Mouse (Mus musculus) adrenal gland, adult 18-20 months (tissue): ENCODE measurements around the gene Alkal2. TPM values are rescaled to one million over a fixed set of nuclear protein-coding genes. Genes with fewer than 3 reads are reported as not detected.

Experiments
- DNase-seq, 2 experiments: peaks; one replicate each; pipeline ENCODE4 v3.0.0; 2021 to 2022; ENCODE audit warnings: low spot score in 2 of 2
- long read RNA-seq, 2 experiments: library from polyadenylated mRNA; stranded (forward); transcript quantifications; one replicate each; pipeline ENCODE4 v2.0.0; 2021
- total RNA-seq, 2 experiments: library from RNA; stranded (reverse); gene quantifications; 1 replicate in 1 of 2; 2 replicates in 1 of 2; pipeline ENCODE4 v1.2.3; 2021

Gene Alkal2
- under 1 TPM; 0.53 to 0.77 TPM for total RNA-seq
- long read RNA-seq, experiment 1, partial matches to known transcripts, result 0 of 1 reads
- long read RNA-seq, experiment 1, other reads (novel, unspliced or antisense), result 0 of 1 reads
- long read RNA-seq, experiment 2, result 0 reads

DNA sequence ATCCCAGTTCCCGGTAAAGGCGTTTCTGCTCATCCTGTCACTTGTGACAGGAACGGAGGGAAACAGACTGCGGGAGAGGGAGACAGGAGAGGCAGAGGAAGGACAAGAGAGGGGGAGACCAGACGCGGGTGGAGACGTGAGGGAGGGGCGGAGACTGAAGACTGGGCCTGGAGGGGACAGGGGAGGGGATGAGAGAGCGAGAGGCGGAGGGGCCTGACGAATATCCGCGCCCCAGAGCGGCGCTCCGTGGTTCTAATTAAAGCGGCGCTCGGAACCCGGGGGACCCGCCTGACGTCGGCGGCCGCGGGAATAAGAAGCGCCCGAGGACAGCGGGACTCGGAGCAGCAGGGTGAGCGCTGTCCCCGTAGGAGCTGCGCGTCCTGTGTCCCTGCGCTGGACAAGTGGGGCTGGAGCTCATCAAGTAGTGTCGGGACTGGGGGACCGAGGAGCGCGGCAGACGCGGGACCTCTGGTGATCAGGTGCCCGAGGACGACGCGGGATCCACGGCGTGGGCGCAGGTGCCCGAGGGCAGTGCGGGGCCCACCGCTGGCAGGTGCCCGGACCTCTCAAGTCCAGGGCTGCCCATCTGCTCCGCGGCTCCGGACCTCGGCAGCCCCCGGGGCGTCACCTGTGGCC is at the start of gene Alkal2:
Alkal2 (plus strand) TSS at position 337 of the 636 bp plus-strand sequence.
- DNase-seq, result peak; percentile 8 to 22

DNA sequence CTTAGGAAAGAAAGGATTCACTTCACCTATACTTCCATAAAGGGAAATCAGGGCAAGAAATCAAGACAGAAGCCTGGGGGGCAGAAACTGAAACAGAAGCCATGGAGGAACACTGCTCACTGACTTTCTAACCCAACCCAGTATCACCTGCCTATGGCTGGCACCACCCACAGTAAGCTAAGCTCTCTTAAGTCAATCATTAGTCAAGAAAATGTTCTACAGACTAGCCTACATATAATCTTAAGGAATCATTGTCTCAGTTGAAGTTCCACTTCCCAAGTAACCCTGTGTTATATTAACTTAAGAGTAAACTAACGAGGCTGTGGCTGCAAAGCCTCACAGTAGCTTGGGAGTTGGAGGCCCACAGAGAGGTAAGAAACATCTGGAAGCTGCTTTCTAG is 35.6 kb upstream of the Alkal2 start:
- DNase-seq, result no peak

DNA sequence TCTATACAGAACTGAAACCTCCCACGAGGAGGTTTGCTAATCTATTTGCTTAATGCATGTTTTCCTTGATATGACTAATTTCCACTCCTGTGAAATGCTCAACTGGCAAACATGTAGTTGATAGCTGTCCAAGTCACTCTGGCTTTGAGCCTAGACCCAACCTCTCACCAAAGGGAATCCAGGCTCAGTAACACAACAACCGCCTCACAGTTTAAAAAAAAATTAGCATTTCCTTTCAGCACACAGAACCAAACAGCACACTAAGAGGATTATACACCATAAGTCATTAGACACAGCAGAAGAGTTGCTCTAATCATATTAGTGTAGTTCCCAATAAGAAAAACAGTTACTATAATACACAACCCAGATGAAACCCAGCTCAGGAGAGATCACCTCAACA is 33.2 kb upstream of the Alkal2 start:
- no peak for DNase-seq

DNA sequence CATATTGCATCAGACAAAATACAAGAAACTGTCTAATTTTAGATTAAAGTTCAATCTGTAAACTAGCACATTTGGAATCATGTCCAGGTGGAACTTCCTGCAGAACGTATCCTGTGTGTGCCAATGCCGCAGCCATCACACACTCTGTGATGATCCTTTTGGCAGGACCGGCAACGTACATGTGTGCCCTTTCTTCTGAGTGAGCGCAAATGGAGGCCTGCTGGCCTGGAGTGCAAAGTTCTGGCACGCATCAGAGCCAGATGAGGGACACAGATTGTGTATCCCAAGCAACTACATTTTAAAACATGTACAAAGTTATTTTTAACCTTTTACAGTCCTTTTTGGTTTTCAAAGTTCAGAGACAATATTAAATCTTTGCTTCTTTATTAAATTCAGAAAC is 32.3 kb upstream of the Alkal2 start:
- DNase-seq, result no peak

DNA sequence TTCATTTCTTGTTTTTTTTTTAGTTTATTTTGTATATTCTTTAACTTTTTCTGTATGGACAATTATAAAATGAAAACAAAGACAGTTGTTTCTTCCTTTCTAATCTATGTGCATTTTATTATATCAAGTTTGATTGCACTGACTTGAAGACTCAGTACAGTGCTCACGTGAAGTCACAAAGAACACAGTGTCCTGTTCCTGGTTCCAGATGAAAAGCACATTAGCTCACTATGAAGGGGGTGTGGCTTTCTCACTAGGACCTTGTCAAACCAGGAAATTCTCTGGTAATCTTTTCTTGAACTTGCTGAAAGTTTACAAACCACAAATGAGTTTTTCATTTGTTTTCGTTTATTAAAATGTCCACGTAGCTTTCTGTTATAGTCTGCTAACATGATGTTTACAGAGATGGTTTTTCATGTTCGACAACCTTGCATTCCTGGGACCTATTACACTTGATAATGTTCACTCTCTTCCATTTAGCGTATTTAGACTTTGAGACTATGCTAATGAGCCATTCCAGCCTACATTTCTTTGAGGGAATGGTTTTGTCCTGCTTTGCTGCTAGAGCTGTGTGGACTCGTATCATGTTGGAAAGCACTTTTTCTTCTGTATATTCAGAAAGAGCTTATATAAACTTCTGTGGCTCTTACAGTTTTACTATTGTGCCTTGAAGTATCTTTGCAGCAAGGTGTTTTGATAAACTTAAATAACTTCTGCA is 28.5 kb upstream of the Alkal2 start:
- DNase-seq, result no peak

DNA sequence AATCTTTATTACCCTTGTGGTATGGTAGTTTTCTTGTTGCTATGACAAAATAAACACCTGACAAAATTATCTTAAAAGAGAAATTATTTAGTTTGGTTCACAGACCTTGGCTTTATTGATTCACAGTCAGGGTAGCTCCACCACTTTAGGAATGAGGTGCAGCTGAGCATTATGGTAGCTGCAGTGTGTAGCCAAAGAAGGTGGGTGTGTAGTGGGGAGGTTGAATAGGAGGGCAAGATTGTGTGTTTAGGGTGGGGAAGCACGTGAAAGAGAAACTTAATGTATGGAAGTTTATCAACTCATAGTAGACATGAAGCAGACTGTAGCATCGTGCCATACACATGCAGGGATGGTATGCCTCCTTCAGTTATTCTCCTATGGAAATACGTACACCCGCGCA is 27.9 kb upstream of the Alkal2 start:
- DNase-seq, result no peak

DNA sequence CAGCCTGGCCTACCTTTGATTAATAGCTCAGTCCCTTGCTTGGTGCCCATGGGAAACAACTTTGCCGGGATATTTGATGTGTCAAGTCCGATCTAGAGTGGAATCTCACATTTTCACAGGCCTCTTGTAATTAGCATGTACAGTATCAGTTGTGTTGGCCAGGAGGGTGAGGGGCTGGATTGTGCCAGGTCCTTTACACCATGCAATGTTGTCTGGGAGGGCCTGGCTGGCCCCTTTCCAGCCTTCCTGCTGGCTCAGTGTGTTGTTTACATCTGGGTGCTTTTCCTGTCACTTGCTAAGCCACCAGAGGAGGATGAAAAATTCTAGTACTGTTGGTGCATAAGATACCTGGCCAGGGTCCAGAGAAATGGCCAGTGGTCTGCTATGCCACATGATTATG is 19.8 kb upstream of the Alkal2 start:
- DNase-seq, result no peak

DNA sequence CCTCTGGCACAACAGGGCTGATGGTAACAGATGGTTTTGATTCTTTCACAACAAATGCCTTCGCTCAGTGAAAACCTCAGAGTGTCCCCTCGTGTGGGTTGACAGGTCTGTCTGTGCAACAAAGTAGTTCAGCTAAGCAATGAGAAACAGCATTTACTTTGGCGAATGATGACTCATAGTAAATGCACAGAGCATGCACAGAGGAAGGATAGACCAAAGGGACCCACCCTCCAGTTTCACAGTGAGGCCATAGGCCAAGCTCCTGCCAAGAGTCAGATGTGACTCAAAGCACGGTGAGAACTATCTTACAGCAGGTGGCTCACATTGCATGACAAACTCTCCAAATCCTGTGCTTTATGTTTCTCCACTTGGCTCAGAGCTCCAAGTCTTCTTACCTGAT is 18.3 kb upstream of the Alkal2 start:
- no peak for DNase-seq

DNA sequence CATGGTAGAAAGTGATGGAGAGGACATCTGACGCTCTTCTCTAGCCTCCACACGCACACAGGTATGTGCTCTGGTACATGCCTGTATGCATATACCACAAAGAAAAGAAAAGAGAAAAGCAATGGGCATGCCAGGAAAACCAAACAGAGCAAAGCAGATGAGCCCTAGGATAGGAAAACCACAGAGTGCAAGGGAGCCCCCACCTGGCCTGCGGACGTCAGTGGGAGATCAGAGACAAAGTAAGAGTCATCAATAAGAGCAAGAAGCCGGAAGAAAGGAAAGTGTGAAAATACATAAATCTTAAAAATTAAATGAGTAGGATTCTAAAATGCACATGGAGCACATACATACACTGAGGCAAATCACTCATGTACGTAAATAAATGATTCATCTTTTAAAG is 4.7 kb upstream of the Alkal2 start:
- DNase-seq, result no peak

DNA sequence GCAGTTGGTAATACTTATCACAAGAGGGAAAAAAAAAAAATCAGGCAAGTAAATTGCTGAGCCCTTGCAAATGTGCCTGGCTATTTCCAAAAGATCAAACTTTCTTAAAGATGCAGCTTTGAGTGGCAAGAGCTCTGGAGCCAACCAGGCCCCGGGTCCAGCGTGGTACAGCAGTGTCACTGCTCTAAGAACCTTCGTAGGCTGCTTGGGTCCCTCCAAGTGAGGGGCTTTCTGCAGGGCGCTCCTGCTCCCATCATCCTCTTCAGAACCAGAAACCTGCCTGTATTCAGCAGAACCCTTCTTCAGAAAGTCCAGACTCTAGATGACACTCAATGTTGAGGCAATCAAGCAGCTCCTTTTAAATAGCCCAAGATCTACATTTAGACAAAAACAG is 533 bp upstream of the Alkal2 start:
- no peak for DNase-seq

DNA sequence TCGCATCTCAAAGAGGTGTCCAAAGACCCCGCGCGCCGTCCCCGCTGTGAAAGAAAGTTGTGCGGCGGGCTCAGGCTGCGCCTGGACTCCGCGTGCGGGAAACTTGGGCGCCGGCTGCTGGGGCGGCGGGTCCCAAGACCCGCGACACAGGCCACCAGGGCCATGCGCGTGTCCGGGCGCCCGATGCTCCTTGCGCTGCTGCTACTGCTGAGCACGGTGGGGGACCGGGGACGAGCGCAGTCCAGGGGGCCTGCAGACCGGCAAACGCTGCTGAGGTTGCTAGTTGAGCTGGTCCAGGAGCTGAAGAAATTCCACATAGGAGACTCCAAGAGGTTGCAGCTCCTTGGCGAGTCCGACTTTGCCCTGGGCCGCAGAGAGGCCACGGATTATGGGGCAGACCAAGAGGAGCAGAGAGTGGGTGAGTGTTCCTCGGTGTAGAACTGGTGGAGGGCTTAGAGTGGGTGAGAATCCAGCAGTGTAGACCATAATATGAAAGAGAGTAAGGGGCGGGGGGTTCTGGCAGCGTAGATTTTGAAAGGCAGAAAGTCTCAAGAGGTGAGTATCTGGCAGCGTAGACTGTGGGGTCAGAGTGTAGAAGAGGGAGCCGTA is 604 bp downstream of the Alkal2 start:
- no peak for DNase-seq

DNA sequence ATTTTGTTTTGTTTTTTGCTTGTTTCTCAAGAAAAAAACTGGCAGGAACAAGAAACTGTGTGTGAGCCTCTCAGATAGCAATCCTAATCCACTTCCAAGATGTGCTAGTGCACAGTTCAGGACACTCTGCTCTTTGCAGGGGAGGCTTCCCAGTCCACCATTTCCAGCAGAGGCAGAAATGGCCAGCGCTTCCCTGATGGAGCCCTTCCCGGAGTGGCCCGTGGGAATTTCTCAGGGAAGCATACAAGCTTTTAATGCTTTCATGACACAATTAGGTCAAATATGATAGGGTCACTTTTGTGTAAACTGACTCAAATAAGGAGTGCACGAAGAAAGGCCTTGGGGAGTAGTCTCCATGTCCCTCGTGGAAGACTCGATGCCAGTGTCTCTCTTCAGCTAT is 1.8 kb downstream of the Alkal2 start:
- no peak for DNase-seq

DNA sequence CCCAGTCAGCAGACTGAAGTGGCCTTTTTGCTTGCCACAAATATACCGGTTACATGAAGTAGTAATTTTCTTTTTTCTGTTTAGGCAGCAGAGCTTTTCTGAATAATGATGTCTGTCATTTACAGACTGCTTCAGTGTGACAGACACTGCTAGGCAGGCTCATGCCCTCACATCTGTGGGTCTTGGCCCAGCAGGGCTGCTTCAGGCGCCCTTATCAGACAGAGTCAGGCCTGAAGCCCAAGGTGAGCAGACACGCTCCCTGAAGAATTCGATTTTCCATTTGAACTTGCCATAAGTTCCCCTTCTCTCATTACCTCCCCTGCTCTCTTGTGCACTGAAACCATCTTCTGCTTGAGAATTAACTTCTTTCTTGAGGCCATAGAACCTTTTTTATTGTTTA is 3.9 kb downstream of the Alkal2 start:
- DNase-seq, result no peak

DNA sequence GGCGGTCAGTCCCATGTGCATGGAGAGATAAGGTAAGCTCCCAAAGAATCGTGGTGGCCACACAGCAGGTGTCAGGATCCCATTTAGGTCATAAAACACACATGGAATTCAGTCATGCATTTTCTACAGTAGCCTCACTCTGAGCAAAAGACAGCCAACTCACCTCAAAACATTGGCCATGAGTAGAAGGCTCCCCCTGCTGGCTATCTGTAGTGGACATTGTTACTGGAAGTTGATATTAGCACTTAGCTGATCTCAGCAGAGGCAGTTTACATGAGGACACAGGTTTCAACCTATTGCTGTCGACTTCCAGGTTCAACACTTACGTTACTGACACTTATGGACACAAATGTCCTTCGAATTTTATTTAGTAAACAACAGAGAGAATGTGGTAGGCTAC is 5.9 kb downstream of the Alkal2 start:
- DNase-seq, result peak; percentile 34 to 38

DNA sequence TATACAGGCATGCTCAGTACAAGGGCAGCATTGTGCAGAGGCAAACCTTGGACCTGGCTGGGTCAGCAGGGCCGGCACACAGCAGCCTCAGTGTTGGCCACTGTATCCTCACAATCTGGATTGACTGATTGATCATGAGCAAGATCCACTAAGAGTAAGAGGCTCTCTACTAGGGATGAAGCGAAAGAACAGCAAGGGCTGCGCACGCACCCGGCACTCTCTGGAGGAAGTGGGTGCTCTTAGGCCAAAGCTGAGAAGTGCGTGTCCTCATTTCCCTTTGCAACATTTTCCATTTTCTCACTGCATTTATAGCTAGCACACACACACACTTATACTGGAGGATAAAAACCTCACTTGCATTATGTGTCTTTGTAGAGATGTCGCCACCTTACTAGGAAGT is 7.3 kb downstream of the Alkal2 start:
- DNase-seq, result no peak

DNA sequence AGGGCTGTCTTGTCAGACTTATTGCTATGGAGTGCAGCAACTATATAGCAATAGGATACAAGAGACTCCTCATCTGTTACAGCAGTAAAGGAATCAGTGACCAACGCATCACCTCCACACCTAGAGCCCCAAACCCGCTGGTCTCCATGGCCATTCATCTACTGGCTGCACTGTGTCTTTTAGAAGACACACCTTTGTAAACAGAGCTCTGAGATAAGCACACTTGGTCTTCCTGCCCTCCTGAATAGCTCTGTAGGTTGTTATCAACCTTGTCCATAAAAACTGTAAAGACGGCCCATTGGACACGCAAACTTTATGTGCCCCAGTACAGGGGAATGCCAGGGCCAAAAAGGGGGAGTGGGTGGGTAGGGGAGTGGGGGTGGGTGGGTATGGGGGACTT is 12.9 kb downstream of the Alkal2 start:
- DNase-seq, result no peak

DNA sequence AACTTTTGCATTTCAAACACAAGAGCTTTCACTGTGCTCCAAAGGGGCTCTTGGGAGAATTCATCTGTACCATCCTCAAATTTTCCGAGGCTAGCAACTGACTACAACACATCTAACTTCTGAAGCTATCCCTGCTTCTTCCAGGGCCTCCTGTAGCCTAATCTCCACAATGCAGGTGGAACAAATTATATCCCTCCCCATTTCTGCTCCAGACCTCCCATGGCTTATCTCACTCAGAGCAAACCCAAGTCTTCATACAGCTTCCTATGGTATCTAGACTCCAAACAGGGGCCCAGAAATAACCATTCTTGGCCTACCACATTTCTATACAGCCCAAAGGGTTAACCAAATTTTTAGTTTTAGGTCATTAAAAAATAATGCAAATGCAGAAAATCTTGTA is 24.5 kb downstream of the Alkal2 start:
- no peak for DNase-seq

DNA sequence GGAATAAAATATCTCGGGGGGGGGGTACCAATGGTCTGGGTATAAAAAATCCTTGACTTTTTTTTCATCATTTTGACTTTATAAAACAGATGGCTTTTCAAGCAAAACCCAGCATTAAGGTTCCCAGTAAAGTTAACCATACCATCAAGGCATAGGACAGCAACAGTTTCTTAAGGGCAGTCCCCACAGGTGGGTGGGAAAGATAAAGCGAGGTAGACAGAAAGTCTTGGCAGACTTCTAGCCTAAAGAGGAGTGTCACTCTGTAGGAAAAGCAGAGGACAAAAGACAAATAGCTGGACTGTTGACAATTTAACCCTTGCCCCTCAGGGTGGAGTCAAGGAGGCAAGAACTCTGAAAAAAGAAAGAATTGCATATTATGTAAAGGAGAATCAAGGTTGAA is 25.8 kb downstream of the Alkal2 start:
- no peak for DNase-seq

DNA sequence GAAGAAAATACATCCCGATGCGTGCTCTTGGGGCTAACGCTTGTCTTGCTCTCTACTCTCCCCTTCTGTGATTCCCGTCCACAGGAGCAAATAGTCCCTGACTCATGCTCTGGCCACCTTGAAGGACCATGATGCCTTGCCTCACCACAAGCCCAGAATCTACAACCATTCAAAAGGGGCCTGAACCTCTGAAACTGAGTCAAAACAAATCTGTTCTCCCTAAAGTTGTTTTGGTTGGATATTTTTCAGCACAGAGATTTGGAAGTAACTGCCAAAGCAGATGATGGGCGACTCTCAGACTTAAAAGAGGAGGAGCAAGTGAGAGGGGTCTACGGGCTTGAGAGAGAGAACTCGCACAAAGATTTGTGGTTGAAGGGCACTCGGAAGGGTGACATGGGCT is 26.7 kb downstream of the Alkal2 start:
- peak in 1 of 2 experiments; percentile 6 for DNase-seq

DNA sequence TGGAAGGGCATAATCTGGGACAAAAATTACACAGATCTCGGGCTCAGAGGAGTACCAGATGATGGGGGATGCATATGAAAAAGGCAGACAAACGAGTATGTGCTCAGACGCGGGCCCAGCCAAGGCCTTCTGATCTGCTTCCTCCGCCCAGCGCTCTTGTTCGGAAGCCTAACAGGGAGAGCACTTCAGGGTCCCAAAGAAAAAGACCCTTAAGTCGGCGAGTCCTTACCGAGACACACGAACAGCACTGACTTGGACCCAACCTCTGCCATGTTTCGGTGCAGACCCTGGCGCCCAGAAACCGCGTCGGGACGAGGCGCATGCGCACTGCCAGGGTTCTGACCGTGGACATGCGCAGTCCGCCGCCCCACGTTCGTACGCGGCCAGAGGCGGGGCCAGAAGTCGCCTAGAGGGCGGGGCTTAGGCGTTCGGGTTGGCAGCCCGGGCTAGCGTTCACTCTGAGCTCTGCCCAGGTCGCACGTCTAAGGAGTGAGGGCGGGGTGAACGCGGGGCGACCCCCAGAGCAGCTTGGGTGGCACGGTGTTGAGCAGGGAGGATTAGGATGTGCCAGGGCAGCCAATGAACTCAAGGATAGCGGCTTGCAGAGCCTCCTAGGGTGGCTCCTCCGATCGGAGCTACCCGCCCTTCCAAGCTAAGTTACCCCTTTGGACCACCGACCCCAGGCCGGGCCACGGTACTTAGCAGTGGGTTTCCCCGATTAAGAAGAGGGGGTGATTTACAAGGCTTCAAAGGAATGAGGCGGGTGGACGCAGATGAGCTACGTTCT is 27.3 kb downstream of the Alkal2 start, which contains the start of the genes Acp1 and Sh3yl1:
Acp1 (minus strand) TSS at position 329 of the 787 bp plus-strand sequence.
Sh3yl1 (plus strand) TSS at position 408 of the 787 bp plus-strand sequence.
- DNase-seq, result peak; percentile 96

DNA sequence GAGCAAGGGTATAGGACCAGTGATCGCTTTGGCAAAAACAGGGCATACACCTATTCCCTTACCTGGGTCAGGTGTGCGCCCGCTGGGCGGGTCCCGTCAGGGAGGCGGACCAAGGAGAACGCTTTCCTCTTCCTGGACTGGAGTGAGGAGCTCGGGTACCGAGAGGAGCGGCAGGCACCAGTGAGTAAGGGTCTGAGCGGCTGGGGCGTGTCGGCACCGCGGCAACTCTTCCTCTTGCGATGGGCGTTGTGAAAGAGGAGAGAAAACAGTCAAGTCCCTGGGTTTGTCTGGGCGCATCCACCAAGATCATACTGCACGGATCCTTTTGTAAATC is 27.9 kb downstream of the Alkal2 start:
- peak; percentile 38 to 41 for DNase-seq

DNA sequence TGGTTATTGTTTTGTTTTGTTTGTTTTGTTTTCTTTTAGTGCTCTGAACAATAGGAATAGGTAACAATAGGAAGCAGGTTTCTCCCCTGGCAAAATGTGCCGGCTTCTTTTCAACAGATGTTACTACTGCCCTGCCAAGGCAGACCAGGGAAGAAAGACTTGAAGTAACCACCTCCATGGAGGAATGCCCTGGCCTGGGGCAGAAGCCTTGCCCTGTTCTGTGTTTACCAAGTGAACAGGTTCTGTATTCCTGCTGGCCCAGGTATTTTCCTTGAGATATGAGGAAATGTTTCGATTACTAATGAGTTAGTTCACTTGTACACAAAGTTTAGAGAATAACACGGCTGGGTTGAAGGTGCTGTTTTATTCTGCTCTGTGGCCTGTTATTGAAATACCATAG is 28.7 kb downstream of the Alkal2 start:
- no peak for DNase-seq
